Mouse (Mus musculus): ENCODE results near the gene Tardbp. TPM values are rescaled to one million over a fixed set of nuclear protein-coding genes. Genes with fewer than 3 reads are reported as not detected.

Gene Tardbp
- polyA plus RNA-seq, 1 experiment from 2014 or later, result 259 TPM

DNA sequence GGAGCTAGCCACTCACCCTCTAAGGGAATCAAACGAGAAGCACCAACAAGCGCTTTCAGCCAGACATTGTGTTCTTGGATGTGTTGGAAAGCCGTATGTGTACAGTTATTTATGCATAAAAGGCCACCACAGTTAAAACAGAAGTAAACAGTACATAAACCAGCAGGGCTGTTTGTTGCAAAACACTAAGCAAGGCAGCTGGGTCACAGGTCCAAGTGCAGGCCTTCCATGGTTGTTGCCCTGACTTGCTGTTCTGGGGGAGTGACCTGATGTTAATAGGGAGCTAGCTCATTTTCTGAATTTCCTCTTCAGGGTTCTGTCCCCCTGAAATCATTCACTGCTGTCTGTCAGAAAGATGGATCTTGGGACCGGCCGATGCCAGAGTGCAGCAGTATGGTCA, 17.0 kb downstream of the Tardbp start:
- Histone ChIP-seq H3K4me1 (ENCODE audit: control insufficient read depth, insufficient read depth, low read length) (no peaks in the 10 kb centered on the region), H3K9ac (ENCODE audit: low read depth, low read length) (no peak overlapping the region), H3K27me3 (replicated peaks; ENCODE audit: control insufficient read depth, insufficient read depth, low read length) (no peaks in the 10 kb centered on the region), H3K27ac (ENCODE audit: low read length) (no peak overlapping the region), H3K4me3 (ENCODE audit: low read length) (no peak overlapping the region), H3K4me2 (ENCODE audit: low read depth, low read length) (no peak overlapping the region), H3K9me3 (ENCODE audit: control insufficient read depth, low read length) (no peaks in the 10 kb centered on the region), H3K36me3 (ENCODE audit: control insufficient read depth, insufficient read depth, low read length) (no peaks in the 10 kb centered on the region)
- ATAC-seq, result no peak
- WGBS, result 79% methylated on average over 5 of the region's 5 CpGs

DNA sequence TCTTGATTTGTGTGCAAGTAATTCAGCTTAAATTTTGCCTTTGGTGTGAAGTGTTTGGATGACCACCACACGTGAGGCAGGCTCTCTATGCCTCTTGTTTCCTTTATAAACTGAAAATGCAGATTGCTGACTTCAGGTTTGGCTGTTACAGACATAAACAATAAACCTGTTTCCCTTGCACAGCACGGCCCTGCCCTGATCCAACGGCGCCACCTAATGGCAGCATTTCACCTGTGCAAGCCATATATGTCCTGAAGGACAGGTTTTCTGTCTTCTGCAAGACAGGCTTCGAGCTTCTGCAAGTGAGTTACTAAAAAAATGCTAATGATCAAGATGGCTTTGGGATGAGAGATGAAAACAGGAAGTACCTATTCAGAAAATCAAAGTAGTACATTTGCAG, 19.1 kb downstream of the Tardbp start:
- H3K9me3 ChIP-seq (ENCODE audit: control insufficient read depth, low read length), result no peaks in the 10 kb centered on the region
- WGBS, result 25% methylated on average over 5 of the region's 5 CpGs
- ATAC-seq, result peak; percentile 53; the same call in 1 of the 2 replicates

DNA sequence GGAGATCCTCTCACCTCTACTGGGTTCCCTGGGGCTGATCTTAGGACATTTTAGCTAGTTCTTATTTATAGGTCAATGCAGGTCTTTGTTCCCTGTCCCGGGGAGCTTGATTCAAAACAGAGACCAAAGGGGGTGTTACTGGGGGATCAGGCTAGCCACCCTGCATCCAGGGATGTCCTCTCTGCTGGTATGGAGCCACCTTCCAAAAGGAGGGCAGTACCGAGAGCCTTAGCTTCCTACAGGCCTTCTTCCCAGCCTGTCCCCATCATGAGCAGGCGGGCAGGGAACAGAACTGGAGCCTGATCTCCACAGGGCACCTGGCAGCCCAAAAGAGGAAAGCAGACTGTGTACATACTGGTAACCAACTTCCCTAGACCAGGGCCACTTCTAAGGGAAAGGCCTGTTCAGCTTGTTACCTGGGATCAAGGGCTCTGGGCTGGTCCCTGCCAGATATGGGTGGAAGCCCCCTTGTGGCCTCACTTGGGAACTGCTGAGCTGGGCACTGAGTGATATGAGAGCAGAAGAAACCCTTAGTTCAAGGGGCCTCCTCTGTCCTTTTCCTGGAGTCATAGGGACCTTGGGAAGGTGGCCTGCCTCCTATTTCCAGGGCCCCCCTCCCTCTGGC, 22.2 kb downstream of the Tardbp start:
- H3K9ac ChIP-seq (ENCODE audit: low read depth, low read length), result no peak overlapping the region
- H3K4me3 ChIP-seq (ENCODE audit: low read length), result no peak overlapping the region
- no peaks in the 10 kb centered on the region for H3K9me3 ChIP-seq (ENCODE audit: control insufficient read depth, low read length)
- no peaks in the 10 kb centered on the region for H3K27me3 ChIP-seq (replicated peaks; ENCODE audit: control insufficient read depth, insufficient read depth, low read length)
- no peaks in the 10 kb centered on the region for H3K4me1 ChIP-seq (ENCODE audit: control insufficient read depth, insufficient read depth, low read length)
- 91% methylated on average over 3 of the region's 3 CpGs for WGBS
- no peak overlapping the region for H3K27ac ChIP-seq (ENCODE audit: low read length)
- no peaks in the 10 kb centered on the region for H3K36me3 ChIP-seq (ENCODE audit: control insufficient read depth, insufficient read depth, low read length)
- ATAC-seq, result peak; percentile 61
- no peak overlapping the region for H3K4me2 ChIP-seq (ENCODE audit: low read depth, low read length)

More for the DNA sequence above, 19.1 kb downstream of the Tardbp start:
- Histone ChIP-seq H3K4me1 (ENCODE audit: control insufficient read depth, insufficient read depth, low read length) (no peaks in the 10 kb centered on the region), H3K27ac (ENCODE audit: low read length) (no peak overlapping the region), H3K4me3 (ENCODE audit: low read length) (no peak overlapping the region), H3K27me3 (replicated peaks; ENCODE audit: control insufficient read depth, insufficient read depth, low read length) (no peaks in the 10 kb centered on the region), H3K36me3 (ENCODE audit: control insufficient read depth, insufficient read depth, low read length) (no peaks in the 10 kb centered on the region), H3K4me2 (ENCODE audit: low read depth, low read length) (no peak overlapping the region), H3K9ac (ENCODE audit: low read depth, low read length) (no peak overlapping the region)

DNA sequence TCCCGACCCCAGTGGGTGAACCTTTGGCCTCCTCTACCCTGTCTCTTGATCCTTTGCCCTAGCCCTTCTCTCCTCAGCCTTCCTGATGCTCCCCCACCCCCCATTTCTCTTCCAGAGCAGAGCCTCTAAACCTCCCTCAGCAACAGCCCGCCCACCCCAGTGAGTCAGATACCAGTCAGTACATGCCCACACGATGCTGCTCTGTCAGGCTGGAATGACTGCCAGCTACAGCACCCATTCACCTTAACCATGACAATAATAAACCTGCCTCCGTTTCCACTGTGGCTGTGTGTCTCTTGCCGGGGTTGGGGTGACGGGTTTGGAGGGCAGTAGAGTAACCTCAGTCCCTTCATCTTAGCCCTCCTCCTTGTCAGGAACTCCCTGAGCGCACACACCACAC, 22.7 kb downstream of the Tardbp start:
- Histone ChIP-seq H3K9me3 (ENCODE audit: control insufficient read depth, low read length) (no peaks in the 10 kb centered on the region), H3K9ac (ENCODE audit: low read depth, low read length) (no peak overlapping the region), H3K4me2 (ENCODE audit: low read depth, low read length) (no peak overlapping the region), H3K27me3 (replicated peaks; ENCODE audit: control insufficient read depth, insufficient read depth, low read length) (no peaks in the 10 kb centered on the region), H3K27ac (ENCODE audit: low read length) (no peak overlapping the region), H3K4me1 (ENCODE audit: control insufficient read depth, insufficient read depth, low read length) (no peaks in the 10 kb centered on the region), H3K36me3 (ENCODE audit: control insufficient read depth, insufficient read depth, low read length) (no peaks in the 10 kb centered on the region), H3K4me3 (ENCODE audit: low read length) (no peak overlapping the region)
- no peak for ATAC-seq
- WGBS, result 73% methylated on average over 7 of the region's 7 CpGs

DNA sequence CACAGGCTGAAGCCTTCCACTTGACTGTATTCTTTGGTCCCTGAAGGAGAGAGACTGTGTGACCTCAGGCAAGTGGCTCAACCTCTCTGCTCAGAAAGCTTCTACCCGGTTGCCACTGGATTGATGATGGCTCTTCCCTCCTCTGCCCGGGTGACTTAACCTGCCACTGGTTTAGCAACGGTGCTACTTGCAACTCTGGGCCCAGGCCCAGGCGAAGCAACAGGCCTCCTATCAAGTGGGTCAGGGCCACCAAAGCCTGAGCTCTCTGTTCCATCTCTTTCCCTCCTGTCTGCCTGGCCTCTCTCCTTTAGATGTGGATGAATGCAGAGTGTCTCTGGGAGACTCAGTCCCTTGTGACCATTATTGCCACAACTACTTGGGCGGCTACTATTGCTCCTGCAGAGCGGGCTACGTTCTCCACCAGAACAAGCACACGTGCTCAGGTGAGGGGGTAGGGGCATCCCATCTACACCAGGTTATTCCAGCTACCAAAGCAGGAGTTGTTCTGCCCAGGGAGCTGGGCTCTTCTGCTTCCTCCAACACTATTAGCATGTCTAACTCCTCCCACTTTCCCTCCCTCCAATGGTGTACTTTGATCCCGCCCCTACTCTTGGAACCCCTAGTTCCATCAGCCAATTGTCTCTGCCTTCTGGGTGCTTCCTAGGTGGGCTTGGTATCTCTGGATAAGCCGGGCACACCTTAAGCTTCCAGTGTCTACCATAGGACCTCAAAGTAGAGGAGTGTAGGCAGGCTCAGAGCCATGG, 23.3 kb downstream of the Tardbp start:
- Histone ChIP-seq H3K36me3 (ENCODE audit: control insufficient read depth, insufficient read depth, low read length) (peaks cover 5% of the 10 kb centered on the region), H3K4me3 (ENCODE audit: low read length) (no peak overlapping the region), H3K4me2 (ENCODE audit: low read depth, low read length) (no peak overlapping the region), H3K27ac (ENCODE audit: low read length) (no peak overlapping the region), H3K27me3 (replicated peaks; ENCODE audit: control insufficient read depth, insufficient read depth, low read length) (no peaks in the 10 kb centered on the region), H3K9me3 (ENCODE audit: control insufficient read depth, low read length) (peaks cover 4% of the 10 kb centered on the region; the same call in 1 of the 2 replicates), H3K4me1 (ENCODE audit: control insufficient read depth, insufficient read depth, low read length) (no peaks in the 10 kb centered on the region), H3K9ac (ENCODE audit: low read depth, low read length) (no peak overlapping the region)
- 70% methylated on average over 10 of the region's 10 CpGs for WGBS
- ATAC-seq, result no peak

DNA sequence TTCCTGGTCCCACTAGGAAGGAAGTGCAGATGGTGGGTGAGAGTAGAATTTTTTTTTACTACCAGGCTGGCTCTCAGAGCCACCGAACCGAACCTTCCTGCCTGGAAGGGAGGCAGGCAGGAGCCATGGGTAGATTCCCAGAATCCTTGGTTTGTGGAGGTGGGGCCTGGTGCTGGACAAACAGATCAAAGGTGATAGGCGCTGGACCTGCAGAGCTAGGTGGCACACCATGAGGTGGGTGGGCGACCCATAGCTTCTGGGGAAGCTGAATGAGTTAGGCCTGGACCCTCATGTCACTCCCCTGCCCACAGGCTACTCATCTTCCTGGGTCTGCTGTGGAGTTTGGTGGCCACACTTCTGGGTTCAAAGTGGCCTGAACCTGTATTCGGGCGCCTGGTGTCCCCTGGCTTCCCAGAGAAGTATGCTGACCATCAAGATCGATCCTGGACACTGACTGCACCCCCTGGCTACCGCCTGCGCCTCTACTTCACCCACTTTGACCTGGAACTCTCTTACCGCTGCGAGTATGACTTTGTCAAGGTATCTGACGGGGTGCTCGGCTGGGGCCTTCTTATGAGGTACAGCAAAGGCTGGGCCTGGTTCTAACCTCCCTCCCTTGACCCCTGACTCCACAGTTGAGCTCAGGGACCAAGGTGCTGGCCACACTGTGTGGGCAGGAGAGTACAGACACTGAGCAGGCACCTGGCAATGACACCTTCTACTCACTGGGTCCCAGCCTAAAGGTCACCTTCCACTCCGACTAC, 24.3 kb downstream of the Tardbp start, which contains the start of gene Masp2:
Masp2 (plus strand) TSS at position 198 of the 764 bp plus-strand sequence.
- no peaks in the 10 kb centered on the region for H3K4me1 ChIP-seq (ENCODE audit: control insufficient read depth, insufficient read depth, low read length)
- WGBS, result 89% methylated on average over 14 of the region's 14 CpGs
- no peak within 1 kb of the TSS for H3K4me2 ChIP-seq (ENCODE audit: low read depth, low read length)
- no peak within 1 kb of the TSS for H3K4me3 ChIP-seq (ENCODE audit: low read length)
- H3K9me3 ChIP-seq (ENCODE audit: control insufficient read depth, low read length), result peaks cover 4% of the 10 kb centered on the region; the same call in 1 of the 2 replicates
- H3K27ac ChIP-seq (ENCODE audit: low read length), result no peak within 1 kb of the TSS
- ATAC-seq, result no peak
- H3K9ac ChIP-seq (ENCODE audit: low read depth, low read length), result no peak within 1 kb of the TSS
- no peaks in the 10 kb centered on the region for H3K27me3 ChIP-seq (replicated peaks; ENCODE audit: control insufficient read depth, insufficient read depth, low read length)
- H3K36me3 ChIP-seq (ENCODE audit: control insufficient read depth, insufficient read depth, low read length), result peaks cover 13% of the 10 kb centered on the region

DNA sequence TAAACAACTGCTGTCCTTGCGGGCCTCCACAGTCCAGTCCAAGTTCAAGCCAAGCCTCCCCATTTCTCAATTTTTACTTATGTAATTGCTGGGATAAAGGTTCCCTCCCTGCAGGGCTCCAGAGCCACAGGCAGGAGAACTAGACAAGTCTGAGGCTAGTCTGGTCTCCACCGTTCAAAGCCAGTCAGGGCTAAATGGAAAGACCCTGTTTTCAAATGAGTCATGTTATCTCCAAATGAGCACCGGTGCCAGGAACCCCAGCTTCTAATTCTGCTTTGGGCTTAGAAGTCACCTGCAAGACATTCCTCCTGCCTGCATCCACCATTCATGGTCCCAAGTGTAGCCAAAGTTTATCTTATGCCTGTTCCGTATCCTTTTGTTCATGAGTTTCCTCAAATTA, 24.9 kb downstream of the Tardbp start:
- no peak overlapping the region for H3K4me2 ChIP-seq (ENCODE audit: low read depth, low read length)
- H3K4me3 ChIP-seq (ENCODE audit: low read length), result no peak overlapping the region
- ATAC-seq, result no peak
- no peaks in the 10 kb centered on the region for H3K4me1 ChIP-seq (ENCODE audit: control insufficient read depth, insufficient read depth, low read length)
- peaks cover 17% of the 10 kb centered on the region for H3K36me3 ChIP-seq (ENCODE audit: control insufficient read depth, insufficient read depth, low read length)
- H3K27me3 ChIP-seq (replicated peaks; ENCODE audit: control insufficient read depth, insufficient read depth, low read length), result no peaks in the 10 kb centered on the region
- H3K9ac ChIP-seq (ENCODE audit: low read depth, low read length), result no peak overlapping the region
- 83% methylated on average over 4 of the region's 4 CpGs for WGBS
- no peak overlapping the region for H3K27ac ChIP-seq (ENCODE audit: low read length)
- H3K9me3 ChIP-seq (ENCODE audit: control insufficient read depth, low read length), result peaks cover 4% of the 10 kb centered on the region; the same call in 1 of the 2 replicates

DNA sequence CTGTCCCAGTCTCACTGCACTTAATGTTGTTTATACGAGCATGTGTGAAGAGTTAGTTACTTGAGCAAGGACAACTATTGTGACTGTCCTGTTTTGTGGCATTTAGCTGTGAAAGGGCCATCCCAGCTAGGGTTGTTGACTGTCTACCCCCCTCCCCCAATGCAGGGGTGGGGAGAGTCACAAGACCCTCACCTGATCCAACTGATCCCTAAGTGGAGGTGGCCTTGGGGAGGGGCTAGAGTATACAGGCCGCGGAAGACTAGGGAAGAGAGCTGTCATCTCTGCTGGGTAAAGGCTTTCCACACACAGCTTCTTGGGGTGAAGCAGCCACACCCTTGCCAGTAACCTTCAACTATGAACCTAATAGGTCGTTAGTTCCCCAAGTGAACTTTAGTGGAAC, 26.5 kb downstream of the Tardbp start:
- Histone ChIP-seq H3K4me1 (ENCODE audit: control insufficient read depth, insufficient read depth, low read length) (no peaks in the 10 kb centered on the region), H3K4me3 (ENCODE audit: low read length) (no peak overlapping the region), H3K27me3 (replicated peaks; ENCODE audit: control insufficient read depth, insufficient read depth, low read length) (no peaks in the 10 kb centered on the region), H3K9ac (ENCODE audit: low read depth, low read length) (no peak overlapping the region), H3K27ac (ENCODE audit: low read length) (no peak overlapping the region), H3K4me2 (ENCODE audit: low read depth, low read length) (no peak overlapping the region), H3K9me3 (ENCODE audit: control insufficient read depth, low read length) (peaks cover 4% of the 10 kb centered on the region; the same call in 1 of the 2 replicates), H3K36me3 (ENCODE audit: control insufficient read depth, insufficient read depth, low read length) (peaks cover 30% of the 10 kb centered on the region)
- 84% methylated on average over 4 of the region's 4 CpGs for WGBS
- no peak for ATAC-seq

DNA sequence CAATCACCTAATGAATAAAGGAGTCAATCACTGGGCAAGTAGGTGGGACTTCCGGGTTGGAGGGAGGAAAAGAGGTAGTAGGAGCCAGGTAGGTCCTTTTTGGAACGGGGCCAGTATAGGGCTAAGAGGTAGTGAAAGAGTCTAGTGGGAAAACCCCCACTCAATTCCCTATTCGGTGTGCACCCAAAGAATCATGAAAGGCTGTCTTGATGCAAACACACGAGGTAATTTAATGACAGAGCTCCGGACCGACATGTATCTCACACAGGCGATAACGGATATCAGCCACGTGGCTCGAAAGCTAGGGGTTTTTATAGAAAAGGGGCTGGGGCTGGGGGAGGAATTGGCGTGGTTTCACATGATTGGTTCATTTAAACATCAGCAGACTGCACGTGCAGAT, 28.0 kb downstream of the Tardbp start:
- H3K9me3 ChIP-seq (ENCODE audit: control insufficient read depth, low read length), result peaks cover 4% of the 10 kb centered on the region; the same call in 1 of the 2 replicates
- no peak overlapping the region for H3K9ac ChIP-seq (ENCODE audit: low read depth, low read length)
- no peak for ATAC-seq
- H3K4me2 ChIP-seq (ENCODE audit: low read depth, low read length), result no peak overlapping the region
- H3K36me3 ChIP-seq (ENCODE audit: control insufficient read depth, insufficient read depth, low read length), result peaks cover 45% of the 10 kb centered on the region
- no peaks in the 10 kb centered on the region for H3K4me1 ChIP-seq (ENCODE audit: control insufficient read depth, insufficient read depth, low read length)
- no peak overlapping the region for H3K27ac ChIP-seq (ENCODE audit: low read length)
- WGBS, result 95% methylated on average over 12 of the region's 12 CpGs
- no peaks in the 10 kb centered on the region for H3K27me3 ChIP-seq (replicated peaks; ENCODE audit: control insufficient read depth, insufficient read depth, low read length)
- H3K4me3 ChIP-seq (ENCODE audit: low read length), result no peak overlapping the region

Data from intestine, embryonic 16.5 days (tissue).